In the genomic region with DNA sequence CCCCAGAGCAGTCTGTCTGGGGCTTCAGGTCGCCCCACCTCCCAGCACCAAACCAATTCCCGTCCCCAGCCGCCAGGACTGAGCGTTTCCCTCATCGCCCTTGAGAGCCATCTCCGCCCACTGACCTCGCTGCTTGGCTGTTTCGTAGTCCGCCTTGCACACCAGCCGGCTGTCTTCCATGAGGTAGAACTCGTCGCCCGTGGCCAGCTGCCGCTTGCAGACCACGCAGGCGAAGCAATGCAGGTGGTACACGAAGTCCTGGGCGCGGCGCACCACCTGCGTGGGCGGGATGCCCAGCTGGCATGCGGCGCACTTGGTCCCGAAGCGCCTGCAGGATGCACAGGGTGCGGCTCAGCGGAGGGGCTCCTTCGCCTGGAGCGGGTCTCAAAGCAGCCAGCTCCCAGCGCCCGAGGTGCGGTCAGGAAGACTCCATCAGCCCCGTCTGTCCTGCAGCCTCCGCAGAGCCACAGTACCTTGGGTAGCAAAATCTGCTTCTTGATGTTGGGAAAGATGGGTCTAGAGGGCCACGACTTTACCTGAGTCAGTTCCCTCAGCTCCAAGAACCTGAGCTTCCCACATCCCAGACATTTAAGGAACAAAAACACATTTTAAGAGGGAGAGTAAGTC, we compare ENCODE assay signal across 12 mouse cellular contexts. TPM values are rescaled to one million over a fixed set of nuclear protein-coding genes. Genes with fewer than 3 reads are reported as not detected.
DNase-seq lines count a peak whose midpoint lies in the region; ATAC-seq lines count a peak whose summit lies in the region.
"Had no signal": no experiment of that assay in that cellular context is flagged by ENCODE, and none has a peak within 500 bp of the region (broad histone marks: within the 10 kb centered on the region; RNA-seq: fewer than 3 reads in every experiment).

No protein-coding gene starts in this region.

- peak overlapping the region; percentile 28; the same call in 1 of the 2 replicates for H3K4me3 ChIP-seq in heart, embryonic 13.5 days
- peak overlapping the region; percentile 12 for H3K4me3 ChIP-seq in forebrain, embryonic 15.5 days
- H3K4me3 ChIP-seq in midbrain, embryonic 14.5 days (replicated peaks; ENCODE audit: low read depth, low read length): peak overlapping the region; percentile 19; the same call in 1 of the 2 replicates
- H3K4me3 ChIP-seq: layer of hippocampus, adult 2 months had no signal

- 3% methylated on average over 36 of the region's 36 CpGs for WGBS in heart, embryonic 13.5 days
- WGBS in forebrain, embryonic 15.5 days: under 1% methylated on average over 36 of the region's 36 CpGs
- 1% methylated on average over 36 of the region's 36 CpGs for WGBS in midbrain, embryonic 14.5 days

- no peaks in the 10 kb centered on the region for H3K9me3 ChIP-seq in heart, embryonic 13.5 days
- H3K9me3 ChIP-seq in forebrain, embryonic 15.5 days: no peaks in the 10 kb centered on the region
- no peaks in the 10 kb centered on the region for H3K9me3 ChIP-seq in midbrain, embryonic 14.5 days (ENCODE audit: control insufficient read depth, low read length)
- H3K9me3 ChIP-seq: G1E had no signal

- peak overlapping the region; percentile 15; the same call in 1 of the 2 replicates for H3K4me2 ChIP-seq in heart, embryonic 13.5 days
- peak overlapping the region; percentile 20; the same call in 1 of the 2 replicates for H3K4me2 ChIP-seq in forebrain, embryonic 15.5 days (replicated peaks)
- H3K4me2 ChIP-seq in midbrain, embryonic 14.5 days (ENCODE audit: low read length): peak overlapping the region; percentile 41; the same call in 1 of the 2 replicates

- no peaks in the 10 kb centered on the region for H3K36me3 ChIP-seq in heart, embryonic 13.5 days
- no peaks in the 10 kb centered on the region for H3K36me3 ChIP-seq in forebrain, embryonic 15.5 days
- no peaks in the 10 kb centered on the region for H3K36me3 ChIP-seq in midbrain, embryonic 14.5 days (ENCODE audit: control insufficient read depth, insufficient read depth, low read length)
- H3K36me3 ChIP-seq: G1E had no signal

- H3K27ac ChIP-seq in heart, embryonic 13.5 days (replicated peaks): no peak overlapping the region
- H3K27ac ChIP-seq in forebrain, embryonic 15.5 days (replicated peaks): no peak overlapping the region
- no peak overlapping the region for H3K27ac ChIP-seq in midbrain, embryonic 14.5 days (replicated peaks; ENCODE audit: low read depth, low read length)
- H3K27ac ChIP-seq: layer of hippocampus, adult 2 months had no signal

- DNase-seq in heart, adult 8-10 months (ENCODE audit: low spot score): no peak
- DNase-seq in adrenal gland, adult 2 months: peak; percentile 79
- DNase-seq in midbrain, embryonic 14.5 days: no peak
- DNase-seq in spleen, postnatal 10 days (ENCODE audit: low spot score in 2 of 2): no peak
- DNase-seq in spleen, postnatal 14 days (ENCODE audit: low spot score in 2 of 2): no peak
- no peak for DNase-seq in thymus, postnatal 14 days
- DNase-seq: gastrocnemius, postnatal 25 days; lung, postnatal 10 days had no signal

- no peak overlapping the region for H3K9ac ChIP-seq in heart, embryonic 13.5 days
- H3K9ac ChIP-seq in forebrain, embryonic 15.5 days (replicated peaks): no peak overlapping the region
- no peak overlapping the region for H3K9ac ChIP-seq in midbrain, embryonic 14.5 days (replicated peaks; ENCODE audit: low read length)

- H3K27me3 ChIP-seq in heart, embryonic 13.5 days (replicated peaks): peaks cover 100% of the 10 kb centered on the region
- peaks cover 99% of the 10 kb centered on the region for H3K27me3 ChIP-seq in forebrain, embryonic 15.5 days
- H3K27me3 ChIP-seq in midbrain, embryonic 14.5 days (ENCODE audit: control insufficient read depth, insufficient read depth, low read length): peaks cover 99% of the 10 kb centered on the region

- ATAC-seq in heart, embryonic 13.5 days (ENCODE audit: extremely low read depth, insufficient number of reproducible peaks, low FRiP score, low TSS enrichment): no peak
- no peak for ATAC-seq in forebrain, embryonic 15.5 days (replicated peaks)
- no peak for ATAC-seq in midbrain, embryonic 14.5 days (ENCODE audit: low FRiP score, low TSS enrichment)

- peaks cover 26% of the 10 kb centered on the region for H3K4me1 ChIP-seq in heart, embryonic 13.5 days
- H3K4me1 ChIP-seq in forebrain, embryonic 15.5 days: peaks cover 28% of the 10 kb centered on the region
- peaks cover 20% of the 10 kb centered on the region for H3K4me1 ChIP-seq in midbrain, embryonic 14.5 days (ENCODE audit: control insufficient read depth, insufficient read depth, low read length)

RNA-seq across cellular contexts. Expression of gene Lhx3, which starts 5.1 kb away (rescaled TPM):
- 0.23 TPM in 1 of 2 replicates, not detected in the other for polyA plus RNA-seq in heart, embryonic 13.5 days (2015; fragmentation: Nextera tagmentation; extraction: Ambion mirVana)
- total RNA-seq in heart, adult 8-10 months (2022): not detected
- total RNA-seq in adrenal gland, adult 2 months (2021): 1 to 10 TPM in 1 of 2 experiments, not detected in 1; 2.6 TPM
- polyA plus RNA-seq in adrenal gland, adult 2 months (2012; rRNA removed): 0.84 and 1.4 TPM in 2 replicates
- 0.10 TPM in 1 of 2 replicates, not detected in the other for polyA plus RNA-seq in forebrain, embryonic 15.5 days (2015; fragmentation: Nextera tagmentation; extraction: Ambion mirVana)
- polyA plus RNA-seq in midbrain, embryonic 14.5 days (2014; fragmentation: Nextera tagmentation; extraction: Ambion mirVana): not detected in 2 replicates
- total RNA-seq: G1E; gastrocnemius, postnatal 25 days; layer of hippocampus, adult 2 months had no signal
- polyA plus RNA-seq: G1E had no signal

RNA-seq across cellular contexts. Expression of gene Qsox2, which starts 34.4 kb away (rescaled TPM):
- 11.3 and 11.6 TPM in 2 replicates for polyA plus RNA-seq in heart, embryonic 13.5 days (2015; fragmentation: Nextera tagmentation; extraction: Ambion mirVana)
- total RNA-seq in heart, adult 8-10 months (2022): 10 to 100 TPM; 13.4 to 20.0 (median 15.9) TPM
- 10 to 100 TPM; 16.6 to 22.5 TPM for total RNA-seq in adrenal gland, adult 2 months (2021)
- polyA plus RNA-seq in adrenal gland, adult 2 months (2012; rRNA removed): 24.3 and 25.4 TPM in 2 replicates
- polyA plus RNA-seq in forebrain, embryonic 15.5 days (2015; fragmentation: Nextera tagmentation; extraction: Ambion mirVana): 15.6 and 15.7 TPM in 2 replicates
- 11.9 and 15.5 TPM in 2 replicates for polyA plus RNA-seq in midbrain, embryonic 14.5 days (2014; fragmentation: Nextera tagmentation; extraction: Ambion mirVana)
